Mouse (Mus musculus) forebrain, embryonic 14.5 days (tissue): ENCODE results near the gene Khdrbs1. TPM values are rescaled to one million over a fixed set of nuclear protein-coding genes. Genes with fewer than 3 reads are reported as not detected.

Source experiments
- microRNA-seq: library from miRNA; unstranded; fragments of <30 nt; microRNA quantifications from one replicate; pipeline ENCODE4, GENCODE M21; 2016
- polyA plus RNA-seq: library from polyadenylated mRNA; unstranded; fragments of >200 nt; fragmentation: Nextera tagmentation; extraction: Ambion mirVana; gene quantifications from 2 replicates; pipeline ENCODE4 v1.2.1, GENCODE M21; 2014

The Khdrbs1 gene
- polyA plus RNA-seq, 1 experiment from 2014 or later = 133 TPM

Small RNAs within 50 kb of the gene (microRNA-seq; reads per million reads assigned to microRNA genes)
- gene Gm28017 (not detected), gene Mir7016 (0.66 reads per million)

Other genes with a start within 250 kb of the Khdrbs1 start
- gene Marcksl1, start 228.7 kb downstream of the Khdrbs1 start, polyA plus RNA-seq = 1,632 and 1,731 TPM in 2 replicates
- 132 and 154 TPM in 2 replicates for gene Hdac1, start 199.6 kb downstream of the Khdrbs1 start, polyA plus RNA-seq
- gene Lck, start 168.7 kb downstream of the Khdrbs1 start, polyA plus RNA-seq = 8.2 and 9.0 TPM in 2 replicates
- gene Fam167b, start 163.8 kb downstream of the Khdrbs1 start, polyA plus RNA-seq = not detected in 2 replicates
- gene Eif3i, start 141.7 kb downstream of the Khdrbs1 start, polyA plus RNA-seq = 259 and 316 TPM in 2 replicates
- gene Tmem234, start 141.6 kb downstream of the Khdrbs1 start, polyA plus RNA-seq = 144 and 179 TPM in 2 replicates
- gene Dcdc2b, start 128.0 kb downstream of the Khdrbs1 start, polyA plus RNA-seq = 2.2 and 3.2 TPM in 2 replicates
- 23.6 and 29.4 TPM in 2 replicates for gene Iqcc, start 123.2 kb downstream of the Khdrbs1 start, polyA plus RNA-seq
- 112 and 115 TPM in 2 replicates for gene Ccdc28b, start 118.4 kb downstream of the Khdrbs1 start, polyA plus RNA-seq
- 65.4 and 71.6 TPM in 2 replicates for gene Txlna, start 101.2 kb downstream of the Khdrbs1 start, polyA plus RNA-seq
- gene Kpna6, start 69.5 kb downstream of the Khdrbs1 start, polyA plus RNA-seq = 16.5 TPM in 2 replicates
- gene Tmem39b, start 45.5 kb downstream of the Khdrbs1 start, polyA plus RNA-seq = 42.0 and 47.4 TPM in 2 replicates
- gene Ptp4a2, start 68.9 kb upstream of the Khdrbs1 start, polyA plus RNA-seq = 213 and 214 TPM in 2 replicates
- gene Spocd1, start 186.9 kb upstream of the Khdrbs1 start, polyA plus RNA-seq = not detected in 2 replicates
- gene Adgrb2, start 242.6 kb upstream of the Khdrbs1 start, polyA plus RNA-seq = 6.6 and 12.3 TPM in 2 replicates